Comparison of ENCODE assay signal across 11 mouse cellular contexts in genomic region chr7:111776160-111776559, GRCm38 (mm10). TPM values are rescaled to one million over a fixed set of nuclear protein-coding genes. Genes with fewer than 3 reads are reported as not detected.
DNase-seq lines count a peak whose midpoint lies in the region; ATAC-seq and TF ChIP-seq lines count a peak whose summit lies in the region.
"Had no signal": no experiment of that assay in that cellular context is flagged by ENCODE, and none has a peak within 500 bp of the region (broad histone marks: within the 10 kb centered on the region; RNA-seq: fewer than 3 reads in every experiment).

No protein-coding gene starts in this region.

- H3K4me2 ChIP-seq in intestine, embryonic 14.5 days (ENCODE audit: low read length): peak overlapping the region; percentile 95
- no peak overlapping the region for H3K4me2 ChIP-seq in intestine, embryonic 16.5 days (ENCODE audit: low read depth, low read length)
- H3K4me2 ChIP-seq in hindbrain, postnatal 0 days (ENCODE audit: low read depth, low read length): peak overlapping the region; percentile 98
- H3K4me2 ChIP-seq in midbrain, embryonic 16.5 days (ENCODE audit: low read length): peak overlapping the region; percentile 26
- H3K4me2 ChIP-seq: liver, embryonic 13.5 days had no signal

- no peaks in the 10 kb centered on the region for H3K36me3 ChIP-seq in intestine, embryonic 14.5 days (ENCODE audit: control insufficient read depth, insufficient read depth, low read length)
- H3K36me3 ChIP-seq in intestine, embryonic 16.5 days (ENCODE audit: control insufficient read depth, insufficient read depth, low read length): no peaks in the 10 kb centered on the region
- no peaks in the 10 kb centered on the region for H3K36me3 ChIP-seq in hindbrain, postnatal 0 days (ENCODE audit: insufficient read depth, low read length)
- no peaks in the 10 kb centered on the region for H3K36me3 ChIP-seq in midbrain, embryonic 16.5 days (ENCODE audit: control insufficient read depth, insufficient read depth, low read length)
- H3K36me3 ChIP-seq: embryonic facial prominence, embryonic 15.5 days; G1E; liver, embryonic 13.5 days had no signal

- TF ChIP-seq CTCF in embryonic fibroblast, embryonic 13.5 days (IDR thresholded peaks at IDR 0.05; ENCODE audit: borderline replicate concordance, insufficient read depth, low read length): no peak
- TF ChIP-seq CTCF in hindbrain, postnatal 0 days (IDR thresholded peaks at IDR 0.05; ENCODE audit: low read depth): no peak

- DNase-seq in intestine, embryonic 14.5 days (ENCODE audit: low spot score): no peak
- no peak for DNase-seq in hindbrain, postnatal 0 days (ENCODE audit: low spot score)
- DNase-seq in spleen, postnatal 10 days (ENCODE audit: low spot score in 2 of 2): no peak
- DNase-seq: cerebellum, adult 8-10 months; liver, embryonic 13.5 days had no signal

- no peaks in the 10 kb centered on the region for H3K9me3 ChIP-seq in intestine, embryonic 14.5 days (ENCODE audit: control insufficient read depth, low read length)
- no peaks in the 10 kb centered on the region for H3K9me3 ChIP-seq in intestine, embryonic 16.5 days (ENCODE audit: control insufficient read depth, low read length)
- H3K9me3 ChIP-seq in hindbrain, postnatal 0 days (ENCODE audit: low read length): no peaks in the 10 kb centered on the region
- H3K9me3 ChIP-seq in midbrain, embryonic 16.5 days (replicated peaks; ENCODE audit: control insufficient read depth, low read length, poor library complexity, severe bottlenecking): no peaks in the 10 kb centered on the region
- H3K9me3 ChIP-seq: embryonic facial prominence, embryonic 15.5 days; liver, embryonic 13.5 days had no signal

- H3K4me3 ChIP-seq in intestine, embryonic 14.5 days (ENCODE audit: low read depth, low read length): no peak overlapping the region
- no peak overlapping the region for H3K4me3 ChIP-seq in intestine, embryonic 16.5 days (ENCODE audit: low read length)
- H3K4me3 ChIP-seq in embryonic fibroblast, embryonic 13.5 days (ENCODE audit: insufficient read depth, low read length): peak overlapping the region; percentile 46; the same call in 1 of the 2 replicates
- 0 out of 2 replicates have a peak overlapping the region, but pooled peaks have one; percentile 0 for H3K4me3 ChIP-seq in hindbrain, postnatal 0 days (ENCODE audit: low read length)
- no peak overlapping the region for H3K4me3 ChIP-seq in midbrain, embryonic 16.5 days (ENCODE audit: low read depth, low read length)
- H3K4me3 ChIP-seq: embryonic facial prominence, embryonic 15.5 days; liver, embryonic 13.5 days had no signal

- H3K9ac ChIP-seq in intestine, embryonic 14.5 days (ENCODE audit: low read length): no peak overlapping the region
- no peak overlapping the region for H3K9ac ChIP-seq in intestine, embryonic 16.5 days (ENCODE audit: low read depth, low read length)
- no peak overlapping the region for H3K9ac ChIP-seq in hindbrain, postnatal 0 days (replicated peaks; ENCODE audit: low read length)
- H3K9ac ChIP-seq in midbrain, embryonic 16.5 days (ENCODE audit: low read depth, low read length): no peak overlapping the region
- H3K9ac ChIP-seq: embryonic facial prominence, embryonic 15.5 days; liver, embryonic 13.5 days had no signal

- ATAC-seq in intestine, embryonic 14.5 days (replicated peaks; ENCODE audit: low FRiP score, low TSS enrichment, low read depth): no peak
- ATAC-seq in intestine, embryonic 16.5 days: no peak
- no peak for ATAC-seq in hindbrain, postnatal 0 days
- no peak for ATAC-seq in midbrain, embryonic 16.5 days
- no peak for ATAC-seq in monocyte, adult 5-6 weeks (replicated peaks; ENCODE audit: insufficient number of reproducible peaks, low FRiP score, low TSS enrichment, poor library complexity, severe bottlenecking)

- WGBS in intestine, embryonic 14.5 days: 46% methylated on average over 7 of the region's 7 CpGs
- WGBS in intestine, embryonic 16.5 days: 58% methylated on average over 7 of the region's 7 CpGs
- WGBS in hindbrain, postnatal 0 days: 68% methylated on average over 7 of the region's 7 CpGs
- 71% methylated on average over 7 of the region's 7 CpGs for WGBS in midbrain, embryonic 16.5 days

- no peak overlapping the region for H3K27ac ChIP-seq in intestine, embryonic 14.5 days (ENCODE audit: low read depth)
- no peak overlapping the region for H3K27ac ChIP-seq in intestine, embryonic 16.5 days (ENCODE audit: low read length)
- H3K27ac ChIP-seq in embryonic fibroblast, embryonic 13.5 days (ENCODE audit: insufficient read depth, low read length): no peak overlapping the region
- H3K27ac ChIP-seq in hindbrain, postnatal 0 days: no peak overlapping the region
- no peak overlapping the region for H3K27ac ChIP-seq in midbrain, embryonic 16.5 days (ENCODE audit: low read length)
- H3K27ac ChIP-seq: embryonic facial prominence, embryonic 15.5 days; liver, embryonic 13.5 days had no signal

- H3K4me1 ChIP-seq in intestine, embryonic 14.5 days (replicated peaks; ENCODE audit: control insufficient read depth, insufficient read depth, low read length): peaks cover 10% of the 10 kb centered on the region
- peaks cover 5% of the 10 kb centered on the region for H3K4me1 ChIP-seq in intestine, embryonic 16.5 days (ENCODE audit: control insufficient read depth, insufficient read depth, low read length)
- H3K4me1 ChIP-seq in embryonic fibroblast, embryonic 13.5 days (ENCODE audit: control insufficient read depth, insufficient read depth, low read length): no peaks in the 10 kb centered on the region; the same call in 1 of the 2 replicates
- H3K4me1 ChIP-seq in hindbrain, postnatal 0 days (ENCODE audit: insufficient read depth, low read length): peaks cover 8% of the 10 kb centered on the region; the same call in 1 of the 2 replicates
- peaks cover 11% of the 10 kb centered on the region for H3K4me1 ChIP-seq in midbrain, embryonic 16.5 days (ENCODE audit: control insufficient read depth, insufficient read depth, low read length)

- H3K27me3 ChIP-seq in intestine, embryonic 14.5 days (replicated peaks; ENCODE audit: control insufficient read depth, insufficient read depth, low read length): no peaks in the 10 kb centered on the region
- no peaks in the 10 kb centered on the region for H3K27me3 ChIP-seq in intestine, embryonic 16.5 days (replicated peaks; ENCODE audit: control insufficient read depth, insufficient read depth, low read length)
- H3K27me3 ChIP-seq in hindbrain, postnatal 0 days (ENCODE audit: insufficient read depth, low read length): no peaks in the 10 kb centered on the region
- H3K27me3 ChIP-seq in midbrain, embryonic 16.5 days (ENCODE audit: control insufficient read depth, insufficient read depth, low read depth, low read length): no peaks in the 10 kb centered on the region

- TF ChIP-seq POLR2A in embryonic fibroblast, embryonic 13.5 days (IDR thresholded peaks at IDR 0.05; ENCODE audit: low read depth, low read length): no peak

RNA-seq across cellular contexts. Expression of gene Galnt18, which starts 3.6 kb away (rescaled TPM):
- polyA plus RNA-seq in intestine, embryonic 14.5 days (2014; fragmentation: Nextera tagmentation; extraction: Ambion mirVana): 18.8 and 23.8 TPM in 2 replicates
- 17.6 and 18.7 TPM in 2 replicates for polyA plus RNA-seq in intestine, embryonic 16.5 days (2015; fragmentation: Nextera tagmentation; extraction: Ambion mirVana)
- polyA plus RNA-seq in embryonic fibroblast, embryonic 13.5 days (2011; ENCODE audit: insufficient read length, low read depth, missing spikeins): 62.9 and 107 TPM in 2 replicates
- total RNA-seq in hindbrain, postnatal 0 days (2014; rRNA removed): 19.0 and 22.7 TPM in 2 replicates
- polyA plus RNA-seq in hindbrain, postnatal 0 days (2015; fragmentation: Nextera tagmentation; extraction: Ambion mirVana): 15.3 and 15.8 TPM in 2 replicates
- polyA plus RNA-seq in midbrain, embryonic 16.5 days (2015; fragmentation: Nextera tagmentation; extraction: Ambion mirVana): 19.8 and 20.8 TPM in 2 replicates
- total RNA-seq in monocyte, adult 5-6 weeks (2017): not detected in 3 replicates
- total RNA-seq: G1E had no signal
- polyA plus RNA-seq: G1E had no signal

Comparison
In these comparisons a context has a peak if more than half of its experiments do, and no peak if none do; other contexts are left out.
1. H3K4me3 ChIP-seq: peak in embryonic fibroblast, embryonic 13.5 days (single experiment) and hindbrain, postnatal 0 days (single experiment); none in intestine, embryonic 14.5 days (single experiment), intestine, embryonic 16.5 days (single experiment) and midbrain, embryonic 16.5 days (single experiment).